Mouse (Mus musculus): ENCODE measurements around the gene Wwp2. TPM values are rescaled to one million over a fixed set of nuclear protein-coding genes. Genes with fewer than 3 reads are reported as not detected.

Wwp2 gene
- polyA plus RNA-seq, 1 experiment from 2014 or later, result 35.2 TPM

- no peak overlapping the region for H3K4me3 ChIP-seq (ENCODE audit: low read depth, low read length)
- H3K27me3 ChIP-seq (ENCODE audit: control insufficient read depth, insufficient read depth, low read length), result no peaks in the 10 kb centered on the region
- WGBS (ENCODE audit: insufficient replicate concordance), result 60% methylated on average over 8 of the region's 8 CpGs
- H3K4me1 ChIP-seq (ENCODE audit: control insufficient read depth, insufficient read depth, low read length), result peaks cover 20% of the 10 kb centered on the region
- no peak overlapping the region for H3K4me2 ChIP-seq
- H3K27ac ChIP-seq (ENCODE audit: low read depth, low read length), result peak overlapping the region; percentile 17; the same call in 1 of the 2 replicates
- no peak for ATAC-seq (replicated peaks; ENCODE audit: insufficient number of reproducible peaks, low FRiP score, low TSS enrichment)
- no peaks in the 10 kb centered on the region for H3K36me3 ChIP-seq (ENCODE audit: control insufficient read depth, insufficient read depth, low read length)
- H3K9ac ChIP-seq (ENCODE audit: low read depth, low read length), result no peak overlapping the region
- H3K9me3 ChIP-seq (replicated peaks; ENCODE audit: control insufficient read depth, low read length), result no peaks in the 10 kb centered on the region
Observed at GRCm38 (mm10) chr8:107498806-107499205, 62.6 kb downstream of the Wwp2 start.

- Histone ChIP-seq H3K27me3 (ENCODE audit: control insufficient read depth, insufficient read depth, low read length) (no peaks in the 10 kb centered on the region), H3K4me3 (ENCODE audit: low read depth, low read length) (no peak overlapping the region), H3K9ac (ENCODE audit: low read depth, low read length) (no peak overlapping the region), H3K36me3 (ENCODE audit: control insufficient read depth, insufficient read depth, low read length) (no peaks in the 10 kb centered on the region), H3K4me1 (ENCODE audit: control insufficient read depth, insufficient read depth, low read length) (peaks cover 22% of the 10 kb centered on the region), H3K27ac (ENCODE audit: low read depth, low read length) (no peak overlapping the region), H3K9me3 (replicated peaks; ENCODE audit: control insufficient read depth, low read length) (no peaks in the 10 kb centered on the region), H3K4me2 (no peak overlapping the region)
- no peak for ATAC-seq (replicated peaks; ENCODE audit: insufficient number of reproducible peaks, low FRiP score, low TSS enrichment)
- WGBS (ENCODE audit: insufficient replicate concordance), result 60% methylated on average over 3 of the region's 3 CpGs
Observed at GRCm38 (mm10) chr8:107499519-107499918, 63.4 kb downstream of the Wwp2 start.

- Histone ChIP-seq H3K27me3 (ENCODE audit: control insufficient read depth, insufficient read depth, low read length) (no peaks in the 10 kb centered on the region), H3K9ac (ENCODE audit: low read depth, low read length) (no peak overlapping the region), H3K4me1 (ENCODE audit: control insufficient read depth, insufficient read depth, low read length) (peaks cover 28% of the 10 kb centered on the region), H3K36me3 (ENCODE audit: control insufficient read depth, insufficient read depth, low read length) (no peaks in the 10 kb centered on the region; the same call in 1 of the 2 replicates), H3K4me2 (no peak overlapping the region), H3K9me3 (replicated peaks; ENCODE audit: control insufficient read depth, low read length) (no peaks in the 10 kb centered on the region), H3K4me3 (ENCODE audit: low read depth, low read length) (no peak overlapping the region), H3K27ac (ENCODE audit: low read depth, low read length) (no peak overlapping the region)
- 87% methylated on average over 8 of the region's 8 CpGs for WGBS (ENCODE audit: insufficient replicate concordance)
- no peak for ATAC-seq (replicated peaks; ENCODE audit: insufficient number of reproducible peaks, low FRiP score, low TSS enrichment)
Observed at GRCm38 (mm10) chr8:107502407-107502806, 66.2 kb downstream of the Wwp2 start.

GRCm38 (mm10) chr8:107502922-107503321, 66.8 kb downstream of the Wwp2 start:
- Histone ChIP-seq H3K9ac (ENCODE audit: low read depth, low read length) (no peak overlapping the region), H3K4me2 (no peak overlapping the region), H3K9me3 (replicated peaks; ENCODE audit: control insufficient read depth, low read length) (no peaks in the 10 kb centered on the region), H3K4me1 (ENCODE audit: control insufficient read depth, insufficient read depth, low read length) (peaks cover 28% of the 10 kb centered on the region), H3K4me3 (ENCODE audit: low read depth, low read length) (no peak overlapping the region), H3K27me3 (ENCODE audit: control insufficient read depth, insufficient read depth, low read length) (no peaks in the 10 kb centered on the region), H3K36me3 (ENCODE audit: control insufficient read depth, insufficient read depth, low read length) (no peaks in the 10 kb centered on the region; the same call in 1 of the 2 replicates), H3K27ac (ENCODE audit: low read depth, low read length) (no peak overlapping the region)
- 76% methylated on average over 3 of the region's 3 CpGs for WGBS (ENCODE audit: insufficient replicate concordance)
- no peak for ATAC-seq (replicated peaks; ENCODE audit: insufficient number of reproducible peaks, low FRiP score, low TSS enrichment)

- no peak; the same call in 1 of the 2 replicates for ATAC-seq (replicated peaks; ENCODE audit: insufficient number of reproducible peaks, low FRiP score, low TSS enrichment)
- Histone ChIP-seq H3K9me3 (replicated peaks; ENCODE audit: control insufficient read depth, low read length) (no peaks in the 10 kb centered on the region), H3K36me3 (ENCODE audit: control insufficient read depth, insufficient read depth, low read length) (no peaks in the 10 kb centered on the region; the same call in 1 of the 2 replicates), H3K27me3 (ENCODE audit: control insufficient read depth, insufficient read depth, low read length) (no peaks in the 10 kb centered on the region), H3K4me1 (ENCODE audit: control insufficient read depth, insufficient read depth, low read length) (peaks cover 26% of the 10 kb centered on the region), H3K9ac (ENCODE audit: low read depth, low read length) (no peak overlapping the region), H3K4me3 (ENCODE audit: low read depth, low read length) (no peak overlapping the region), H3K27ac (ENCODE audit: low read depth, low read length) (no peak overlapping the region), H3K4me2 (no peak overlapping the region)
- WGBS (ENCODE audit: insufficient replicate concordance), result 10% methylated on average over 6 of the region's 6 CpGs
Observed at GRCm38 (mm10) chr8:107503354-107503753, 67.2 kb downstream of the Wwp2 start.

GRCm38 (mm10) chr8:107504239-107504985, 68.2 kb downstream of the Wwp2 start:
- H3K27me3 ChIP-seq (ENCODE audit: control insufficient read depth, insufficient read depth, low read length), result no peaks in the 10 kb centered on the region
- no peak overlapping the region for H3K4me2 ChIP-seq
- peaks cover 18% of the 10 kb centered on the region for H3K4me1 ChIP-seq (ENCODE audit: control insufficient read depth, insufficient read depth, low read length)
- H3K4me3 ChIP-seq (ENCODE audit: low read depth, low read length), result no peak overlapping the region
- ATAC-seq (replicated peaks; ENCODE audit: insufficient number of reproducible peaks, low FRiP score, low TSS enrichment), result no peak
- H3K9ac ChIP-seq (ENCODE audit: low read depth, low read length), result no peak overlapping the region
- H3K27ac ChIP-seq (ENCODE audit: low read depth, low read length), result no peak overlapping the region
- no peaks in the 10 kb centered on the region; the same call in 1 of the 2 replicates for H3K36me3 ChIP-seq (ENCODE audit: control insufficient read depth, insufficient read depth, low read length)
- WGBS (ENCODE audit: insufficient replicate concordance), result 71% methylated on average over 13 of the region's 13 CpGs
- no peaks in the 10 kb centered on the region for H3K9me3 ChIP-seq (replicated peaks; ENCODE audit: control insufficient read depth, low read length)

GRCm38 (mm10) chr8:107505271-107505670, 69.1 kb downstream of the Wwp2 start:
- Histone ChIP-seq H3K9ac (ENCODE audit: low read depth, low read length) (no peak overlapping the region), H3K4me1 (ENCODE audit: control insufficient read depth, insufficient read depth, low read length) (peaks cover 14% of the 10 kb centered on the region), H3K4me3 (ENCODE audit: low read depth, low read length) (no peak overlapping the region), H3K9me3 (replicated peaks; ENCODE audit: control insufficient read depth, low read length) (no peaks in the 10 kb centered on the region), H3K4me2 (no peak overlapping the region), H3K27ac (ENCODE audit: low read depth, low read length) (no peak overlapping the region), H3K27me3 (ENCODE audit: control insufficient read depth, insufficient read depth, low read length) (no peaks in the 10 kb centered on the region), H3K36me3 (ENCODE audit: control insufficient read depth, insufficient read depth, low read length) (no peaks in the 10 kb centered on the region; the same call in 1 of the 2 replicates)
- ATAC-seq (replicated peaks; ENCODE audit: insufficient number of reproducible peaks, low FRiP score, low TSS enrichment), result no peak
- 79% methylated on average over 4 of the region's 4 CpGs for WGBS (ENCODE audit: insufficient replicate concordance)

- H3K27me3 ChIP-seq (ENCODE audit: control insufficient read depth, insufficient read depth, low read length), result no peaks in the 10 kb centered on the region
- peaks cover 14% of the 10 kb centered on the region for H3K4me1 ChIP-seq (ENCODE audit: control insufficient read depth, insufficient read depth, low read length)
- 94% methylated on average over 1 of the region's 1 CpGs for WGBS (ENCODE audit: insufficient replicate concordance)
- no peak overlapping the region for H3K9ac ChIP-seq (ENCODE audit: low read depth, low read length)
- no peaks in the 10 kb centered on the region for H3K9me3 ChIP-seq (replicated peaks; ENCODE audit: control insufficient read depth, low read length)
- no peak overlapping the region for H3K27ac ChIP-seq (ENCODE audit: low read depth, low read length)
- no peak overlapping the region for H3K4me3 ChIP-seq (ENCODE audit: low read depth, low read length)
- no peaks in the 10 kb centered on the region; the same call in 1 of the 2 replicates for H3K36me3 ChIP-seq (ENCODE audit: control insufficient read depth, insufficient read depth, low read length)
- H3K4me2 ChIP-seq, result no peak overlapping the region
- no peak for ATAC-seq (replicated peaks; ENCODE audit: insufficient number of reproducible peaks, low FRiP score, low TSS enrichment)
Observed at GRCm38 (mm10) chr8:107507019-107507418, 70.9 kb downstream of the Wwp2 start.

- H3K36me3 ChIP-seq (ENCODE audit: control insufficient read depth, insufficient read depth, low read length), result no peaks in the 10 kb centered on the region; the same call in 1 of the 2 replicates
- no peak overlapping the region for H3K27ac ChIP-seq (ENCODE audit: low read depth, low read length)
- H3K9me3 ChIP-seq (replicated peaks; ENCODE audit: control insufficient read depth, low read length), result no peaks in the 10 kb centered on the region
- no peak overlapping the region for H3K9ac ChIP-seq (ENCODE audit: low read depth, low read length)
- no peak for ATAC-seq (replicated peaks; ENCODE audit: insufficient number of reproducible peaks, low FRiP score, low TSS enrichment)
- 92% methylated on average over 5 of the region's 5 CpGs for WGBS (ENCODE audit: insufficient replicate concordance)
- no peaks in the 10 kb centered on the region for H3K27me3 ChIP-seq (ENCODE audit: control insufficient read depth, insufficient read depth, low read length)
- H3K4me2 ChIP-seq, result no peak overlapping the region
- H3K4me1 ChIP-seq (ENCODE audit: control insufficient read depth, insufficient read depth, low read length), result no peaks in the 10 kb centered on the region
- no peak overlapping the region for H3K4me3 ChIP-seq (ENCODE audit: low read depth, low read length)
Observed at GRCm38 (mm10) chr8:107510204-107510603, 74.0 kb downstream of the Wwp2 start.

Data from heart, embryonic 11.5 days (tissue).